Mouse (Mus musculus) ovary, postnatal 10 days (tissue): ENCODE measurements around the gene Mapkbp1.

Source experiments
- DNase-seq: peaks from one replicate; pipeline ENCODE4 v3.0.0; 2022; ENCODE audit warnings: low spot score

The Mapkbp1 gene

GRCm38 (mm10) chr2:120054771-120055552 is 82.5 kb downstream of the Mapkbp1 start:
- DNase-seq: no peak

GRCm38 (mm10) chr2:120055923-120056322 is 83.4 kb downstream of the Mapkbp1 start:
- DNase-seq: no peak

- no peak for DNase-seq
These were observed 86.3 kb downstream of the Mapkbp1 start for GRCm38 (mm10) chr2:120058818-120059217.

GRCm38 (mm10) chr2:120059466-120059865 is 87.0 kb downstream of the Mapkbp1 start:
- DNase-seq: no peak

GRCm38 (mm10) chr2:120060190-120060589 is 87.7 kb downstream of the Mapkbp1 start:
- DNase-seq: no peak

- no peak for DNase-seq
These were observed 88.2 kb downstream of the Mapkbp1 start for GRCm38 (mm10) chr2:120060651-120061050.

- no peak for DNase-seq
These were observed 89.7 kb downstream of the Mapkbp1 start for GRCm38 (mm10) chr2:120062248-120062647.

GRCm38 (mm10) chr2:120064639-120065038 is 92.1 kb downstream of the Mapkbp1 start:
- no peak for DNase-seq

- DNase-seq: no peak
These were observed 92.7 kb downstream of the Mapkbp1 start for GRCm38 (mm10) chr2:120065243-120065642.

GRCm38 (mm10) chr2:120066224-120066623 is 93.7 kb downstream of the Mapkbp1 start:
- no peak for DNase-seq

GRCm38 (mm10) chr2:120068555-120069465 is 96.3 kb downstream of the Mapkbp1 start:
- DNase-seq: no peak

GRCm38 (mm10) chr2:120069466-120069990 is 97.0 kb downstream of the Mapkbp1 start:
- no peak for DNase-seq

GRCm38 (mm10) chr2:120074096-120074495 is 101.6 kb downstream of the Mapkbp1 start:
- no peak for DNase-seq

GRCm38 (mm10) chr2:120076076-120076705 is 103.7 kb downstream of the Mapkbp1 start:
- DNase-seq: no peak
